Mouse (Mus musculus) CH12.LX (cell line): ENCODE results near the gene Ramp1. TPM values are rescaled to one million over a fixed set of nuclear protein-coding genes. Genes with fewer than 3 reads are reported as not detected.

Source experiments
- DNase-seq: peaks from one replicate; pipeline ENCODE4 v3.0.0-alpha.2; 2013; ENCODE audit errors: extremely low read depth
- H3K27ac ChIP-seq: 2 replicates; pipeline ENCODE4 v1.5.1; 2012; ENCODE audit warnings: low read depth, mild to moderate bottlenecking, control low read depth, moderate library complexity; ENCODE audit not compliant: insufficient read depth
- H3K27me3 ChIP-seq: replicated peaks from 2 replicates; pipeline ENCODE3; 2012; ENCODE audit warnings: inconsistent platforms
- H3K36me3 ChIP-seq, 2 experiments: replicated peaks in 1 of 2; 2 replicates each; pipeline versions ENCODE3 to v1.6.1; 2012; ENCODE audit warnings: inconsistent platforms in 1 of 2, low read length in 1 of 2, mild to moderate bottlenecking in 1 of 2, mixed read lengths in 1 of 2, moderate library complexity in 1 of 2; ENCODE audit not compliant: control insufficient read depth in 1 of 2, insufficient read depth in 1 of 2
- H3K4me1 ChIP-seq, 2 experiments: 2 replicates each; pipeline ENCODE4 v1.6.1; 2012; ENCODE audit warnings: inconsistent platforms in 1 of 2, moderate library complexity in 1 of 2; ENCODE audit not compliant: insufficient read depth in 2 of 2, control insufficient read depth in 1 of 2
- H3K4me2 ChIP-seq: 2 replicates; pipeline ENCODE4 v1.6.1; 2012; ENCODE audit warnings: low read depth, mild to moderate bottlenecking, control low read depth; ENCODE audit not compliant: poor library complexity, insufficient read depth, severe bottlenecking
- H3K4me3 ChIP-seq, 3 experiments: fragments of 150-350 bp in 1 of 3; sonication (generic) in 1 of 3; replicated peaks in 1 of 3; 2 replicates each; pipeline versions ENCODE3 to v1.5.1; 2011 to 2012; ENCODE audit warnings: low read depth in 2 of 3, low read length in 2 of 3, mild to moderate bottlenecking in 2 of 3, moderate library complexity in 2 of 3, control low read depth in 1 of 3, improper control_type of control experiment in 1 of 3, inconsistent platforms in 1 of 3, mixed read lengths in 1 of 3; ENCODE audit not compliant: poor library complexity in 1 of 3
- H3K79me2 ChIP-seq: replicated peaks from 2 replicates; pipeline ENCODE4 v1.6.1; 2012; ENCODE audit warnings: mild to moderate bottlenecking, moderate library complexity; ENCODE audit not compliant: control insufficient read depth, poor library complexity, insufficient read depth, severe bottlenecking; ENCODE audit errors: extremely low read depth
- H3K9ac ChIP-seq: 2 replicates; pipeline ENCODE4 v1.6.1; 2012; ENCODE audit warnings: low read depth, mild to moderate bottlenecking, control low read depth, moderate library complexity; ENCODE audit not compliant: insufficient read depth
- H3K9me3 ChIP-seq: replicated peaks from 2 replicates; pipeline ENCODE3; 2012; ENCODE audit warnings: low read length, inconsistent platforms, mixed read lengths
- BHLHE40 ChIP-seq: IDR thresholded peaks from 2 replicates; pipeline ENCODE4 v1.6.1; 2011; ENCODE audit warnings: mild to moderate bottlenecking, low read depth, low read length, improper control_type of control experiment
- CHD2 ChIP-seq: IDR thresholded peaks from 2 replicates; pipeline ENCODE4 v1.6.1; 2011; ENCODE audit warnings: low read length, improper control_type of control experiment
- E2F4 ChIP-seq: IDR thresholded peaks from 2 replicates; pipeline ENCODE4 v1.6.1; 2011; ENCODE audit warnings: low read depth, low read length, improper control_type of control experiment; ENCODE audit not compliant: insufficient replicate concordance
- EP300 ChIP-seq: IDR thresholded peaks from 2 replicates; pipeline ENCODE4 v1.6.1; 2011; ENCODE audit warnings: low read length, improper control_type of control experiment
- GABPA ChIP-seq: IDR thresholded peaks from 2 replicates; pipeline ENCODE4 v1.6.1; 2012; ENCODE audit warnings: low read depth, low read length, improper control_type of control experiment, inconsistent platforms; ENCODE audit not compliant: insufficient replicate concordance
- IRF4 ChIP-seq: IDR thresholded peaks from 2 replicates; pipeline ENCODE4 v1.6.1; 2014; ENCODE audit warnings: low read depth, mild to moderate bottlenecking, inconsistent platforms, low read length, improper control_type of control experiment
- JUN ChIP-seq: IDR thresholded peaks from 2 replicates; pipeline ENCODE4 v1.6.1; 2011; ENCODE audit warnings: low read depth, mild to moderate bottlenecking, low read length, improper control_type of control experiment, moderate library complexity; ENCODE audit not compliant: insufficient read depth
- KAT2A ChIP-seq: IDR thresholded peaks from 2 replicates; pipeline ENCODE4 v1.6.1; 2012; ENCODE audit warnings: low read length, improper control_type of control experiment, inconsistent platforms; ENCODE audit not compliant: insufficient replicate concordance
- MAZ ChIP-seq: IDR thresholded peaks from 2 replicates; pipeline ENCODE4 v1.6.1; 2012; ENCODE audit warnings: low read depth, mild to moderate bottlenecking, inconsistent platforms, low read length, improper control_type of control experiment, moderate library complexity
- MEF2A ChIP-seq: IDR thresholded peaks from 2 replicates; pipeline ENCODE4 v1.6.1; 2014; ENCODE audit warnings: low read depth, mild to moderate bottlenecking, inconsistent platforms, low read length, improper control_type of control experiment, borderline replicate concordance
- MXI1 ChIP-seq: IDR thresholded peaks from 2 replicates; pipeline ENCODE4 v1.6.1; 2011; ENCODE audit warnings: mild to moderate bottlenecking, low read depth, low read length, improper control_type of control experiment
- MYC ChIP-seq: IDR thresholded peaks from 2 replicates; pipeline ENCODE4 v1.6.1; 2011; ENCODE audit warnings: low read depth, mild to moderate bottlenecking, improper control_type of control experiment, low read length
- NELFE ChIP-seq: IDR thresholded peaks from 2 replicates; pipeline ENCODE4 v1.6.1; 2011; ENCODE audit warnings: low read depth, low read length, improper control_type of control experiment
- POLR2A ChIP-seq: IDR thresholded peaks from 2 replicates; pipeline ENCODE4 v1.6.1; 2011; ENCODE audit warnings: low read depth, mild to moderate bottlenecking, improper control_type of control experiment, low read length
- RAD21 ChIP-seq: IDR thresholded peaks from 2 replicates; pipeline ENCODE4 v1.6.1; 2011; ENCODE audit warnings: low read depth, mild to moderate bottlenecking, low read length, improper control_type of control experiment, moderate library complexity
- SIN3A ChIP-seq: IDR thresholded peaks from 2 replicates; pipeline ENCODE4 v1.6.1; 2012; ENCODE audit warnings: low read length, improper control_type of control experiment, inconsistent platforms
- UBTF ChIP-seq: IDR thresholded peaks from 2 replicates; pipeline ENCODE4 v1.6.1; 2012; ENCODE audit warnings: low read depth, mild to moderate bottlenecking, inconsistent platforms, low read length, improper control_type of control experiment, moderate library complexity
- USF1 ChIP-seq: IDR thresholded peaks from 2 replicates; pipeline ENCODE4 v1.6.1; 2014; ENCODE audit warnings: low read depth, mild to moderate bottlenecking, inconsistent platforms, low read length, improper control_type of control experiment
- ZMIZ1 ChIP-seq: IDR thresholded peaks from 2 replicates; pipeline ENCODE4 v1.6.1; 2012; ENCODE audit warnings: low read depth, mild to moderate bottlenecking, inconsistent platforms, low read length, improper control_type of control experiment
- ZNF384 ChIP-seq: IDR thresholded peaks from 2 replicates; pipeline ENCODE4 v1.6.1; 2012; ENCODE audit warnings: low read depth, low read length, improper control_type of control experiment, inconsistent platforms
- dilution Hi-C: fragments of 300-500 bp; cut with MboI; formaldehyde crosslinking; loops from 2 replicates; pipeline ENCODE4 v1.14.3; 2020; ENCODE audit warnings: low sequenced_read_pairs; ENCODE audit not compliant: extremely low pct_unique_long_range_greater_than_20kb, extremely low pct_ligation_motif_present
- in situ Hi-C: fragments of 300-500 bp; cut with MboI; formaldehyde crosslinking; loops from 3 replicates; pipeline ENCODE4 v1.14.3; 2019; ENCODE audit warnings: low sequenced_read_pairs, low pct_ligation_motif_present, low pct_unique_long_range_greater_than_20kb, mixed read lengths
- polyA plus RNA-seq: library from polyadenylated mRNA; unstranded; fragments of >175 nt; gene quantifications from 2 replicates; pipeline ENCODE4 v1.2.1, GENCODE M21; 2012; ENCODE audit warnings: low read depth; ENCODE audit not compliant: insufficient read length
- total RNA-seq, 2 experiments: library from RNA; depleted of rRNA; stranded (reverse); fragments of 300-350 nt in 1 of 2; fragments of >200 nt in 1 of 2; gene quantifications; 2 replicates each; pipeline ENCODE4 v1.2.3; 2012 to 2014

The Ramp1 gene
- total and polyA plus RNA-seq, 3 experiments = not detected

DNA sequence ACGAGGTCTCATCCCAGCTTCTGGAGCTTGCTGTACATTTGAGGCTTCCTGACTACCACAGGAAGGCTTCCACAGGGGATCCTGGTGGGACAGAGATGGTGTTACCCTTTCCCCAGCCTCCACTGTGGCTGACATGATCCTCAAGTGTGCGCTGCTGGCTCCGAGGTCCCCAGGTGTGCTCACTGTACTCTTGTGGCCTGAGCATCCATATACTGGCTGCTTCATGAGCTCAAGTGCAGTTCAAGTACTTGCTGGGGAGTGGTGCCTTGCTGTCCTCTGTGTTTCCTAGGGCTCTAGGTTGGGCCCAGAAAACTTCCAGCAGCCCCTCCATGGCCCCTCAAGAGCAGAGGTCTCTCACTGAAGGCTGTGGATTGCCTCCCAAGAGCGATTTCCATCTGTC, 14.1 kb downstream of the Ramp1 start:
- no peak for DNase-seq
- dilution Hi-C loops = no loop called here
- H3K4me1 ChIP-seq = peaks cover 6 to 13% of the 10 kb centered on the region in 2 experiments; a peak in 2 of 4 replicates
- H3K4me2 ChIP-seq = no peak overlapping the region
- TF ChIP-seq EP300 = no peak
- H3K79me2 ChIP-seq = no peaks in the 10 kb centered on the region
- H3K4me3 ChIP-seq = no peak overlapping the region
- H3K9me3 ChIP-seq = no peaks in the 10 kb centered on the region
- no peaks in the 10 kb centered on the region for H3K36me3 ChIP-seq
- no peak overlapping the region for H3K9ac ChIP-seq
- H3K27me3 ChIP-seq = peaks cover 2% of the 10 kb centered on the region
- in situ Hi-C loops = no loop called here
- H3K27ac ChIP-seq = no peak overlapping the region

DNA sequence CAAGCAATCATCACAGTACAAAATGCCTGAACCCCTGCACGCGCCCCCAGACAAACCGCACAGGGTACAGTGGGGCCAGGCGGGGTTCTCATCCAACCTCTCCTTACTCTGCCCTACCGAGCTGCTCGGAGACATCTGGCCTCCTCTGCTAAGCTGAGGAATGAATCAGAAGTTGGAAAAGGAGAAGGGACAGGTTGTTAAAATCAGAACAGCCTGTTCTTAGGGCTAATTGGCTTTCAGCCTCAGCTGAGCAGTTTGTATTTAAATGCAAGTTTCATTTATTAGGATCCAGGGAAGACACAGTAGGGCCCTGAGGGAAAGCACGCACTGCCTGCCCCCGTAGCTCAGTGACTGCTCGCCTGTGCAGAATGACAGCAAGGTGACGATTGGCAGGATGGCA, 20.2 kb downstream of the Ramp1 start:
- H3K27me3 ChIP-seq = no peaks in the 10 kb centered on the region
- H3K9ac ChIP-seq = no peak overlapping the region
- no peak for TF ChIP-seq MXI1
- TF ChIP-seq E2F4 = no peak
- TF ChIP-seq UBTF = no peak
- no peak for TF ChIP-seq MAZ
- TF ChIP-seq ZNF384 = no peak
- no peak for TF ChIP-seq IRF4
- TF ChIP-seq CHD2 = no peak
- no peak for TF ChIP-seq USF1
- TF ChIP-seq JUN = no peak
- TF ChIP-seq POLR2A = no peak
- TF ChIP-seq GABPA = no peak
- TF ChIP-seq SIN3A = no peak
- no peak for TF ChIP-seq MYC
- TF ChIP-seq KAT2A = no peak
- TF ChIP-seq RAD21 = no peak
- TF ChIP-seq ZMIZ1 = no peak
- TF ChIP-seq BHLHE40 = no peak
- TF ChIP-seq NELFE = no peak
- no peak for TF ChIP-seq MEF2A
- no peak overlapping the region for H3K4me2 ChIP-seq
- no peaks in the 10 kb centered on the region for H3K79me2 ChIP-seq
- no peak overlapping the region for H3K4me3 ChIP-seq
- no peaks in the 10 kb centered on the region for H3K36me3 ChIP-seq
- peaks cover 0 to 9% of the 10 kb centered on the region in 2 experiments; a peak in 1 of 4 replicates for H3K4me1 ChIP-seq
- in situ Hi-C loops (no loop called here), dilution Hi-C loops (no loop called here)
- DNase-seq = no peak
- no peak overlapping the region for H3K27ac ChIP-seq
- H3K9me3 ChIP-seq = no peaks in the 10 kb centered on the region
